Mouse (Mus musculus) embryo, embryonic 9.5 days (tissue): ENCODE measurements at regions not wholly inside any gene's neighbourhood (a gene's known extent, or its start where the extent isn't known, plus 50 kb on each side); places are given as distances from the start of the nearest gene placed in this dataset.

Experiments
- DNase-seq: peaks from one replicate; pipeline ENCODE4 v3.0.0-alpha.2; 2017; ENCODE audit errors: extremely low spot score

DNA sequence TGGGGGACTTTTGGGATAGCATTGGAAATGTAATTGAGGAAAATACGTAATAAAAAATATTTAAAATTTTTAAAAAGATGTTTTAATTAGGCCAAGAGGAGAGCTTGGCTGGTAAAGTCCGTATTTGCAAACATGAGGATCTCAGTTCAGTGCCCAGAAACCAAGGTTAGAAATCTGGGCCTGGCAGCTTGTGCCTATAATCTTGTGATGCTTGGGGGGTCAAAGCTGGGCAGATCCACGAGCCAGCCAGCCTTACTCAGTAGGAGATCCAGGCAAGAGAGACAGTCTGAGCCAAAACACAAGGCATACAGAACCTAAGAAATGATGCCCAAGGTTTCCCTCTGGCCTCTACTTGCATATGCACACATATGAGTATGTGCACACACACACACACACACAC is 54.1 kb upstream of the Cxadr start:
- no peak for DNase-seq

DNA sequence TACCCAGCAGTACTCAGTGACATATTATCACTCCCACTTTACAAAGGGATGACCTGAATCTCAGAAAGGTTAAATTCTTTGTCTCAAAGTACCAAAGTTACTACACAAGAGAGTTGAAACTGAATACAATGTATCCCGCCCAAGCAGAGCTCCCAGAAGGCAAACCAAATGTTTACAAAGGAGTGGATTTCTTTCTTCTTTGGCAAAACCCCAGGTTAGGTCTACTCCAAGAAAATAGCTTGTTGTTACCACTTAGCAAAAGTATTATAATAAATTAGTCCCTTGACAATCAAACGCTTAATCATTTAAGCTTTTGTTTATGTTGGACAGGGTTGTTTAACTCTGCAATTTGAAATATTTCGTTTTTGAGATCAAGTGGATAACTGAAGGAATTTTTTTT is 58.6 kb upstream of the Cxadr start:
- DNase-seq = no peak

DNA sequence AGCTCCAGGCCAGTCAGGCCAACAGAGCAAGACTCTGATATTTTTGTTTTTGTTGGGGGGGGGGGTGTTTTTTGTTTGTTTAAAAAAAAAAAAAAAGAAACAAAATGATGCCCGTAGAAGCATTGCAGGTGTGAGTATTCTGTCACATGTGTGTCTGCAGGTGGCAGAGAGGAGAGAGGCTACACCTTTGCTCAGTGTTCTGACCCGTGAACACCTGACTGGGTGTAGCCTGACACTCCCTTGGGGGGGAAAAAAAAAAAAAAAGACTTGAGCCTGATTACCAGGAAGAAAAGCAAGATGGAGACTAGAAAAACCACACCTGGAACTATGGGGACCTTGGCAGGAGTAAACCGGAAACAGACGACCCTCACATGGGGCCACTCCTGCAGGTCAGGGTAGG is 61.1 kb upstream of the Cxadr start:
- no peak for DNase-seq

DNA sequence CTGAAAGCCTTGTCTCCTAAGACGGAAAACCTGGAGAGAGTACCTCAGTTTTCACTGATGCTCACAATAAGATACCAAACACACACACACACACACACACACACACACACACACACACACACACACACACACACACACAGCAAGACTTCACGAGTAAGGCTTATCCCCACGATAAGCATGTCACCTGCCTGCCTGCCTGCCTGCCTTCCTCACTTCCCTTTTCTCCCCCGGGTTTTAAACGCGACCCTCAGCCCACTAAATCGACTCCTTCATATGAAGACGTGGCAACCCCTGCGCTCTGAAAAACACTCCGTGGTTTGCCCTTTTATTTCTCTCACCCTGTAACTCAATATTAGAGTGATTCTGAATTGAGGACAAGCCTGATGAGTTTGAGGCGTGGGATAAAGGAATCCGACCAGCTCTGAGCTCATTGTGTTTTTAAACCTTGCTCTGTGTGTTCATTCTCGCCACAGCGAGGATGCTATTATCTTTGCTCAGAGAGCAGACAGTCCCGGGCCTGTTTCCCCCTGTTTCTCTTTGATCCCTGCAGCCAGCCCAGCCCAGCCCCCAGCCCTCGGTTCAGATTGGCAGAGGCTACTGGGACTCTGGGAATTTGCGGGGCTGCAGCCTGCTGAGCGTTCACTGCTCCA is 63.1 kb upstream of the Cxadr start:
- peak; percentile 85 for DNase-seq

DNA sequence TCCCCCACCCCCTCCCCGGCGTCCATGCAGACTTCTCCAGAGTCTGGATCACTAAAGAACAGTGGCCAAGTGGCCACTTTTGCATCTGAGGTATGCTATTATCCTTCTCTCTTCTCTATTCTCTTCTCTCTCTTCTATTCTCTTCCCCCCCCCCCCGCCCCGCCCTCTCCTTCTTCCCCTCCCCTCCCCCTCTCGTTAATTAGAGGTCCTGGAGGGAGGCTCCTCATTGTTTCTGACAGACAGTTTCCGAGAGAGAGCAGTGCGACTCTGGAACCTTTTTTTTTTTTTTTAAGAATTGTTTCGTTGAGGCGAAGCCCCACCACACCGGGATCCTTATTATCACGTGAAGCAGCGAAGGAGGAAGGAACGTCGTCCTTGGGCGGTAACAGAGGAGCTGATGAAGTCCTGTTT is 63.6 kb upstream of the Cxadr start:
- peak; percentile 67 for DNase-seq

DNA sequence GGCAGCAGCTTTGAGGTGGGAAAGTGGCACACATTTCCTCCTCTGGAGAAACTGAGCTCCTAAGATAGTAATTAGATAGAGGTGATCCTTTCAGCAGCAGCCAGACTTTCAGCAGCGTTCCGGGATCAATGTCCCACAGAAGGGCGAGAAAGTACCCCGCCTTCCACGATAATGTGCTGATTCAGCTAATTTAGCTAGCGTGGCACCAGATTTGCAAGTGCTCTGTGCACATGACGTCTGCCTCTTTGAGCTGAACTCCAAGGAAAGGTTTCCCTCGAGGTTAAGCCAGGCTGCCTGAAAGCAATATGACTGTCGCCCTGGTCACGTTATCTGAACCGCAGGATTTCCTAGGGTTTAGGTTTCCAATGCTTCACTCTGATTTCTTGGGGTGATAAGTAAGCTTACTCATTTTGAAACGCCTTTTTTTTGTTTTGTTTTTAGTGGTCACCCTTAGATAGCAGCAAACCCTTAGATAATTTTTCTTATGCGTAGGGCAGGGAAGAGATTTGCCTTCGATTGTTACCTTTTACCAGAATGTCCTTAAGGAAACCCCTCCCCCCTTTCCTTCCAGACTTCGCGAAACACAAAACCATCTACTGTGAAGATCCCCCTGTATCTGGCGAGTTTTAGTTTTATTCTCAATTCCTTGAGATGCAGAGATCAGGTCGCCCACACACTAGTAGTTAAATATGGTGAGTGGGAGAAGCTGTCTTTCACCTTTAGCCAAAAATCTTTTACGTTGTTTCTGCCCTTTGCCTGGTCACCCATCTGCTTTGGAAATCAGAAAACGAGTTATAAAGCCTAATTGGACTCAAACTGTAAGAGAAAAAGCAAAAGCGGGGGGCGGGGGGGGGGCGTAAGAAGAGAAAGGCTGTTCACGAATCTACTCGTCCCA is 64.3 kb upstream of the Cxadr start:
- peak; percentile 52 for DNase-seq

DNA sequence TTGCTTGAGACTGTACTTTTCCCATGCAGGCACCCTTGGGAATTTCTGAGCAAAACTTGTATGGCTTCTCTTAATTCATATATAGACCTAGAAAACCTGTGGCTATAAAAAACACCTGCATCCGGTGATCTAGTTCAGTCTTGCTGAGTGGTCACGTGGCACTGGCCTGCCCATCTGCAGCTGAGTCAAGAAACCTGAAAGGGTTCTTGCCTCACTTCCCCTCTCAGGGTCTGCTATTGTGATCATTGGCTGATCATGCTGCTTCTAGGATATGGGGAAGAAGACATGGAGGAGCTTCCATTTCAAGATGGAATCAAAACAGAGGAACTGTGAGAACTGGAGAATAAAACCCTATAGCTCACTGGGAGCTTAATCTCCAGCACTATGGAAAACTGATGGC is 69.1 kb upstream of the Cxadr start:
- no peak for DNase-seq

DNA sequence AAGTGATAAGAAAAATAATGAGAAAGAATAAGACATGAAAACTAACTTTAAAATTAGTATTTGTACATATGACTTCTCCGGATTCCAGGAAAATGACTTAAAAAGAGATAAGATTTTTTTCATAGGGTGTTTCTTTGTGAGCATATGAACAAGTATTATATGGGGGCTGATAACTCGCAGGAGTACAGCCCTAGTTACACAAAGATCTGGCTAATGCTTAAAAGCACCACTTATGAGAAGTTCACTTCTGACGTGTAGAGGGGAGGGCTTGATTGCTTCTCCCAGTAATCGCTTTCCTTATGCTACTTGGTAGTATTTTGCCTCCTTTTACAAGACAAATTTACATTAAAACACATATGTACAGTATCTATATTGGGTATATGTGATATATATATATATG is 72.3 kb upstream of the Cxadr start:
- DNase-seq = no peak

DNA sequence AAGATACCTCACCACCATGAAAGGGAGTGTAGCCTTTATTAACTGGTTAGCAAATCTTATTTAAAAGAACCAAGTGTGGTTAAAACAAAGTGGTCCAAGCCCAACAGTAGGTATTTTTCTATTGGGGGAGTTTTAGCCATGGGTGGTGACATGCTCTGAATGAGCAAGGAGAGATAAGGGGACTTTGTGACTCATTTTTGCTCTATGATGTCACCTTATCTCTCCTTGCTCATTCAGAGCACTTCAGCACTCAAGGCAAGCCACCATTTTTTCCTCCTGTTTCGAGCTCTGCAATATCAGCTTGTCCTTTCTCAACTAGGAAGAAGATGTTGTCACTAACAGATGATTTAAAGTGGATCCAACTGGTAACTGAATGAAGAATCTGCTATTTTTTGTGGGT is 78.9 kb upstream of the Cxadr start:
- no peak for DNase-seq

DNA sequence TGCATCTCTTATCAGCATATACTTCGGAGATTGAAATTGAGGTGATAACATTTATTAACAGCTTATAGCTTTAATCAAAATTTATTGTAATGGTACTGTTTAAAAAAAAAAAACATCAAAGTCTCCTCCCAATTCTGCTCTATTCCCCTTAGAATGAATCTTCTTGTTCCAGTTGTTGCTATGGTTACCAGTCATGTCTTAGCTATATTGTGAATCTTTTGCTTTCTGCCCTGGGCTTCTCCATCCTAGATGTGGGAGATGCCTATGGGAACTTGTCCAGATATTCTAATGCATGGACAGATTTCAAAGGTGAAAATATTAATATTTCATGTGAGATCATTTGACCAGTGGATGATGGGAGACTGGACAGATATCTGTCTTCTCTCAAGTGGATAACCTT is 79.5 kb upstream of the Cxadr start:
- DNase-seq = no peak

DNA sequence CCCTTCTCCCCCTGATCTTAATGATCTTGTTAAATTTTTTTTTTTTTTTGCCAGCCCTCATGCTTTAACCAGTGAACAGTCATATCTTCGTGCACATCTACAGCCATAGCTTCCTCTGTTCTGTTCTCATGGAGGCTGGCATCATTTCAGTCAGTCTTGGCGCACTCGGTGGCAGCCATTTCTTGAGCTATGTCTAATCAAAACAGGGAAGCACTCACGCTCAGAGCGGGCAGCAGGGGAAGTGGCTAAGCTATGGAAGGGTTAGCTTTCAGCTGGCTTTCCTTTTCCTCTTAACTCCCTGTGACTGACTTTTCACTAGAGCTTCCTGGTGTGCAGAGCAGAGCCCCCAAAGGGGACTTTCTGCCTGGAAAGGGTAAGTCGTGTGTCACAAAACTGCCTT is 83.7 kb upstream of the Cxadr start:
- DNase-seq = no peak

DNA sequence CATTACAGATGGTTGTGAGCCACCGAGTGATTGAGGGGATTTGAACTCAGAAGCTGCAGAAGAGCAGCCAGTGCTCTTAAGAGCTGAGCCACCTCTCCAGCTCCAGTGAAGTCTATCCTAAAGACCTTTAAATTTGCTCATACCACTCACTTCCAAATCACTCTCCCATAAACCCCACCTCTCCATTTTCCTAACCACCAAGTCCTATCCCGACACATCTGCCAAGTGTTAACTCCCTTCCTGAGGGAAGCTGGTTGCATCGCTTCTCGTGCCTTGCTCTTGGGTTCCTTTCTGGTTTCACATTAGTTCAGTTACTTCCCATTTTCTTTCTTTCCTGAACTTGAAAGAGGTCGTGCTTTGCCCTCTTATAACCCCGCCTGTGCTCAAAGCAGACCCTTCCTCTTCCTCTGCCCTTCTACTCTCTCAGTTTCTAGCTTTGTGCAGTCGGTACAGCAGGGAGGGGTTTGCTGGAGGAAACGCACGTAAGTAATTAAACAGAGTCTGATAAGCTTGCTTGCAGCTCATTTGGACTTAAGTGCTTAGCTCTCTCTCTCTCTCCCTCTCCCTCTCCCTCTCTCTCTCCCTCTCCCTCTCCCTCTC is 84.4 kb upstream of the Cxadr start:
- no peak for DNase-seq

DNA sequence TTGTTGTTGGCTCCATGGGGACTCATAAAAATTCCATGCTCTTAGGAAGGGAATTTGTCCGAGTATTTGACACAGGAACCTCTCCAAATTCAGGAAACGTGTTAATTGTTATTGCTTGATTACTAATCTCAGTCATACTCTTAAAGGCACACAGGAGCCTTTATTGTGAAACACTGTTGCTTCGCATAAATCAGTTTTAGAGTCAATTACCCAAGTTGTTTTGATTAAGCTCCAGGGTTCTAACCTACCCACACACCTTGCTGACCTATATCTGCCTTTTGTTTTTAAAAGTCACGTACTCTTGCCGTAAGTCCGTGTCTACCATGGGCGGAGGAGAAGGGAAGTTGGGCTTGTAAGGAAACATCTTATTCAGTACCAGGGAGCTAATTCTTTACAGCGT is 89.6 kb upstream of the Cxadr start:
- no peak for DNase-seq

DNA sequence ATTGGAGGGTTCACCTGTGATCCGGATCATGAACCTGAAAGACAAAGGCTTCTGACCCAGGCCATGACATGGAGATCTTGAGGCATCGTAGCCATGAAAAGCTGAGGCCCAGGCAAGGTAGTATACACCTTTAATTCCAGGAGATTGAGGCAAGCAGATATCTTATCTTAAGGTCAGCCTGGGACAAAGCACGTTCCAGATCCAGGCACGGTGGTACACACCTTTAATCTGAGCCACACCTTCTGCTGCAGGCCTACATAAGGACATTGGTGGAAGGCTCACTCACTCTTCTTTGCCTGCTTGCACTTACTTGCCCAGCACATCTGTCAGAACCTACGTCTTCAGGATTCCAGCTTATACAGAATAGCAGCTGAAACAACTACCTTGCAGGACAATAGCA is 93.0 kb upstream of the Cxadr start:
- DNase-seq = no peak

DNA sequence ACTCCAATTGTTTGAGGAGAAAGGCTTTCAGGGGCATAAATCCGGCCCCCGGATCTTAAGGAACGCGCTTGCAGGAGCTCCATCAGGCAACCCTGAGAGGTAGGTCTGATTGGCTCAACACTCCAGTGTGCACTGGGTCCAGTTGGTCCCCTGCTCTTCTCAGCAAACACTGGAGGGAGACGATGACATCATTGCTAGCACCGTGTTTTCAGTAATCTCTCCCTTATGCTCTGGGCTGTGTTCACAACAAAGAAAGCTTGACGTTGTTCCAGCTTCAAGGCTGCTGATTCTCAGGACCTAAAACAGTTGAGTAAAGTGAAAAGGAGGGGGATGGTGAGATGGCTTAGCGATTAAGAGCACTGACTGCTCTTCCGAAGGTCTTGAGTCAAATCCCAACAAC is 97.0 kb upstream of the Cxadr start:
- no peak for DNase-seq

DNA sequence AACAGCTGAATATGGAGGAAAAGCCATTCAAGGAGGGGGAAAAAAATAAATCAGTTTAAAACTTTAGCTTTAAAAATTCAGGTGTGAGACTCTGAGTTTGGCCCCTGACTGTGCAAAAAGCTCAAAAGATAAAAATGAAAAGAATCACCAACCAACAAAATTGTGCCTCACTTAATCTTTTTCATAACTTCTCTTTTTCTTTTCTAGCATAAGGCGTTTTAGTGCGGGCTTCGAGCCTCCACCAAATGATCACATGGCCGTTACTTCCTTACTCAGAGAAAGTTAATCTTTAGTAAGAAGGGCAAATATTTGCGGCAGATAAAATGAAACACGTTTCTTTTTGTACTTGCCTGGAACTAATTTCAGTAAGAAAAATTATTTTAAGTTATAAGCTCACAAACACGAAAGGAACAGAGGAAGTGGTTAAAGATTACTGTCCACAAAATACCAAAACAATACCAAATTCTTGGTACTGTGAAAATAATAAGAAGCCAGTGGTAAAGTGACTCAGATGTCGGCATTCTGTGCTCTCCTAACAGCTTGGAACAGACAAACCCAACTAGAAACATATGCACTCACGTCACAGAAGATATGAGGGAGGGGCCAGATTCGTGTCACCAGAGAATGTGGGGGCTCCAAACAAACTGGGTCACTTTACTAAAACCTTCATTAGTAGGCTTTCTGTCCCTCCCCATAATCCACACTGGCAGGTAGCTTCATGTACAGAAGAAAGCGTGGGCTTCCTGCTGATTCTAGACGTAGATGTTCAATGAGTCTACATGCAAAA is 101.1 kb upstream of the Cxadr start:
- no peak for DNase-seq

DNA sequence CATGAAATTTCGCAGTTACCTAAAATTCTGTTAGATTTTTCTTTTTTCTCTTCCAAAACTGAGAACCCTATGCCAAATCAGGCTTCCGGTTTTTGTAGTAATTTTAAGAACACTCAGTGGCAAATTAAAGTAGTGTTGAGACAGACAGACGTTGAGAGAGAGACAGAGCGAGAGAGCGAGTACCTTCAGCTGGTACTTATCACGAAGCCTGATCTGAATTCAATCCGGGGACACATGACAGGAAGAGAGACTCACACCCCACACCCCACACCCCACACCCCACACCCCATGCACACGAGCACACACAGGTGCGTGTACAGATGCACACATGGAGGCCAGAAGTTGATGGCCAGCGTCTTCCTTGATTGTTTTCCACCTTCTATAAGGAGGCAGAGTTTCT is 102.0 kb upstream of the Cxadr start:
- DNase-seq = no peak

DNA sequence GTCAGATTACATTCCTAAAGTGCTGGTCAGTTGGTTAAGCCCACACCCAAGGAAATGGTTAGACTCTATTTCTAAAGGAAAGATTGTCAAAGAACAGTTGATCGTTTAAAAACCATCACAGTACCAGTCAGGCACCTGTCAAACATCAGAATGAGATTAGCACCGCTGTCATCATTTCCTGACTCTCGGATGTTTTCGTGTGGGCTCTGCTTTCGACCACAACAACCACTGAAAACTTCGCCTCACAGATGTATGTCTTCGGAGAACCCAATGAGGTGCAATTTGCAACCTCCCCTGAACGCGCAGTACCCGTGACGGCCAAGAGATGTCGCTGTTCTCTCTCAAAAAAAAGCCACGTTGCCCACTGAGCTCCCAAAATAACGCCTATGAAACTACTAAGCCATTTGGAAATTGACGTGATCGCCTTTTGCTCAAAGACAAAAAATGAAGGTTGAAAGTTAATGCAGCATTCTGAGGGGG is 102.6 kb upstream of the Cxadr start:
- peak; percentile 82 for DNase-seq

DNA sequence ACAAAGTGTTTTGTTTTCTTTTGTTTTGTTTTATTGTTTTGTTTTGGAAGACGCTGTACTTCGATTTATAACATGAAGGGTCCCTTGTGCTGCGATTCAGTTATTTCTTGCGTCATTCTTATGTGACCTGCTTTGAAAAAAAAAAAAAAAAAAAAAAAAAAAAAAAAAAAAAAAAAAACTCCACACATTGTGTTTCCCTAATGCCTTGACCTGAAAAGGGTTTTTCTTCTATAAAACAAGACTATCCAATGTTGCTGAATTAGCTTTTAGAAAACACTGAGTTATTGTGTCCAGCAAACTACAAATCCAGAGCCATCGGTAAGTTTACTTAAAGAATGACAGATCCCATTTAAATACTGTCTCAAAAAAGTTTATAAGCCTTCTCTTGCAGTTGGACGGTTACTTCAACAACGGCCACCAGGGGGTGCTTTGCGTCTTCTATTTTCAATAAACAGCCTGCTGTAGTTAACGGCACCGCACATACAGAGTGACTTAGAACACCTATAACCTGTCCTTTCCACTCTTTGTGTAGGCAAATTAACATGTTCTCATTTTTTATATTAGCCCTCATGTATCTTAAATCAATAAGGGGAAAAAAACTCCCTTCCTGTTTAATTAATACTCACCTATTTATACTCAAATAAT is 103.9 kb upstream of the Cxadr start:
- DNase-seq = peak; percentile 75

DNA sequence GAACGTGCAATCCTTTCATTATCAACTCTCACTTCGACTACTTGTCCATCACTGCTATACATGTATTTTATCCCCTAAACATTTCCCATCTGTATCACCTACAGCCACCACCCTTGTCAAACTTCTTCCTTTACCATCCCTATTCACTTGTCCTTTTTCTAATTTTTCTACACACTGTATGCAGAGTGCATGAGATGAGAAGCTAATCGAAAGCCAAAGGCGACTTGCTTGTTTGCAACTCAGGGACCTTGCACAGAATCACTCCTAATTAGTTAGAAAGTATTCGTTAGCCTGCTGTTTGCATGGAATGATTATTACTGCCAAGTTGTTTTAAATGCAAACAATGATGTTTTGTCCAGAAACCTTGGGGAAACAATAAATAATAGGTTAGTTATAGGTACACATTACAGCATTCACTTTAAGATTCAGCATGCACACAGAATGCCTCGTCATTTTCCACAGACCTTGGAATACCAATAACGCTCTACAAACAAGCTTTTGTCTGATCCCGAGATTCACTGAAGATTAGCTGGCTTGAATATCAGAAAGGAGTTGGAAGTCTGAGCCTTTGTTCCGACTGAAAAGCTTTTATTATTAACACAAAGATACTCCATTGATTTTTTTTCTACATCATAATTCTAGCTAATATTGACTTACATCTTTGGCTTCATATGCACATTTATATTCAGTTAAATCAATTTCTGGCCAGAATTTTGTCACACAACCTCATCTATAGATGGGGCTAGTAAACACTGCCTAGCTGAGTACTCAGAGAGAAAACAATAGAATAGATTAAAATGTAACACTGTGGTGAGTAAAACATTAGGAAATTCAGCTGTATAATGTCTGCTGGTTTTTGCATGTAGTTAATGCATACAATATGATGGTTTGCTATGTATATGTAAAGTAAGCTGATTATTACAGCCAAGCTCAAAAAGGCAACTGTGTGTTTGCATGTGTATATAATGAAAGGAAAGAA is 130.4 kb upstream of the Cxadr start:
- DNase-seq = no peak

DNA sequence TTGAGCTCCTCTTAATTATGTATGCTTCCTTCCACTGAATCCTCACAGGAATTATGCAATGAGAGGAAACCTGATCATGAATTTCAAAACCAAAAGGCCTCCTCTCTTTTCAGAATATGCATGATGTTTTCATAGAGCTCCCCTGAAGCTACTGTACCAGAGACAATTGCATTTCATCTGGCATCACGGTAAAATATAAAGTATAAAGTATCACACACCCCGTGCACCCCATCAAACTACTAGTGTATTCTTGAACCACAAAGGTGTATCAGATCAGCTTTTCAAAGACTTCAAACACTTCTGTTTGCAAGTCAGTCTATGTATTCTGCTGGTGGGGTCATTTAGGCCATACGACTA is 144.4 kb upstream of the Cxadr start:
- DNase-seq = no peak
